Mouse (Mus musculus): ENCODE data around the gene Gm21985. TPM values are rescaled to one million over a fixed set of nuclear protein-coding genes. Genes with fewer than 3 reads are reported as not detected.
A peak's percentile ranks its signal among the peaks of the same experiment; 100 is the strongest.

Gene Gm21985
- polyA plus RNA-seq (2015; fragmentation: Nextera tagmentation; extraction: Ambion mirVana), result not detected in 2 replicates

DNA sequence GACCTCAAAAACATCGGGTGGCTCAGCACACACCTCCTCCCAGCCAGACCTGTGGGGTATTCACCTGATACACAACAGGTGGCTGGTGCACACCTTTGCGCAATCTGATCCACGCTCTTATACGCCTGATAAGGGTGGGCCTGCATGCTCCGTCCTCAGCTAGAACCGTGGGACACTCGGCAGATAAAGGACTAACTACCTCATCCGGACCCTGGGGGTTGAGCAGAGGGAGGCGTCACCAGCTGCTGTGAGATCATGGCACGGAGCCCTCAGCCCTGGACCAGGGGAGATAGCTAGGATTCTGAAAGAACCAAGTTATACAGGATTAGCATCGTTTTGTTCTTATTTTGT lies at the start of gene Gm21985:
Gene Gm21985, plus strand, starts transcription at position 73 of the 351 bp plus-strand sequence.
- Histone ChIP-seq H3K27me3 (replicated peaks; ENCODE audit: control insufficient read depth, insufficient read depth, low read length) (no peaks in the 10 kb centered on the region), H3K9ac (ENCODE audit: low read depth, low read length) (peak within 1 kb of the TSS; percentile 83), H3K27ac (ENCODE audit: low read length) (peak within 1 kb of the TSS; percentile 85), H3K36me3 (ENCODE audit: control insufficient read depth, insufficient read depth, low read length) (no peaks in the 10 kb centered on the region), H3K9me3 (ENCODE audit: control insufficient read depth, low read length) (no peaks in the 10 kb centered on the region), H3K4me3 (ENCODE audit: low read length) (peak within 1 kb of the TSS; percentile 83), H3K4me2 (ENCODE audit: low read depth, low read length) (peak within 1 kb of the TSS; percentile 72), H3K4me1 (ENCODE audit: control insufficient read depth, insufficient read depth, low read length) (peaks cover 14% of the 10 kb centered on the region)
- WGBS, result 1% methylated on average over 11 of the region's 11 CpGs
- ATAC-seq, result peak; percentile 24

DNA sequence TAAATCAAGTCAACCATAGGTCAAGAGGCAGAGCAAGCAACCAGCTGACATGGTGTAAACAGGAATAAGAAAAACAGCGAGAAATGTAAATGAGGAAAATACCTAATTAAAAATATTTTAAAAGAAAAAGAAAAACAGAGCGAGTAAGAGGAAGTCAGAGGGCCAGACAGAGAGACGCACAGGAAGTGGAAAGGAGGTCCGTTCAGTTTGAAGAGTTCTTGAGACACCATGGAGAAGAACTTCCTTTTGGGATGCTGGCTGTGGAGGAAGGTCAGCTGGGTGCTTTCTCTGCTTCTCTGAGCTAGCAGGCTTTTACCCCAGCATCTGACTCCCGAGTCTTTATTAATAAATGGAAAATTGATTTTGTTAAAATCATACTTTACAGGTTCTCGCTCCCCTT lies 48.5 kb upstream of the Gm21985 start:
- no peak for ATAC-seq
- H3K4me1 ChIP-seq (ENCODE audit: control insufficient read depth, insufficient read depth, low read length), result no peaks in the 10 kb centered on the region
- WGBS, result 70% methylated on average over 6 of the region's 6 CpGs
- H3K36me3 ChIP-seq (ENCODE audit: control insufficient read depth, insufficient read depth, low read length), result no peaks in the 10 kb centered on the region
- no peak overlapping the region for H3K4me2 ChIP-seq (ENCODE audit: low read depth, low read length)
- H3K9ac ChIP-seq (ENCODE audit: low read depth, low read length), result no peak overlapping the region
- no peak overlapping the region for H3K4me3 ChIP-seq (ENCODE audit: low read length)
- H3K27me3 ChIP-seq (replicated peaks; ENCODE audit: control insufficient read depth, insufficient read depth, low read length), result no peaks in the 10 kb centered on the region
- H3K27ac ChIP-seq (ENCODE audit: low read length), result no peak overlapping the region
- no peaks in the 10 kb centered on the region for H3K9me3 ChIP-seq (ENCODE audit: control insufficient read depth, low read length)

DNA sequence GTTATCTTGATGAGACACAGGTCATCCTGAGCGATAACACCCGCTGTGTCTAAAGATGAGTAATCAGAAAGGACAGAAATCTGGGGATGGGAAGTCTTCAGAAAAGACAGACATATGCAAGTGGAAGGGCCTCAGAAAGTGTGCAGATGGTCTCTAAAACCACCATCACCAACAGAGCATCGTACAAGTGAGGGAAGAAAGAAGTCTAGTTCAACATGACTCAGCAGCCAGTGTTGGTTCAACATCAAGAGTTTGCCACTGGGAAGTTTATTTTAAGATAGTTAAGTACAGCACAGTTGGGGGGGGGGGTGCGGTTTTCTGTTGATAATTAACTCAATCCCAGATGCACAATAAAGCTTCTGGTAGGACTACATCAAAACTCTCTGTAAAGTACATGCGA lies 45.2 kb upstream of the Gm21985 start:
- Histone ChIP-seq H3K9ac (ENCODE audit: low read depth, low read length) (no peak overlapping the region), H3K27me3 (replicated peaks; ENCODE audit: control insufficient read depth, insufficient read depth, low read length) (no peaks in the 10 kb centered on the region), H3K4me2 (ENCODE audit: low read depth, low read length) (no peak overlapping the region), H3K36me3 (ENCODE audit: control insufficient read depth, insufficient read depth, low read length) (no peaks in the 10 kb centered on the region), H3K27ac (ENCODE audit: low read length) (no peak overlapping the region), H3K9me3 (ENCODE audit: control insufficient read depth, low read length) (no peaks in the 10 kb centered on the region), H3K4me1 (ENCODE audit: control insufficient read depth, insufficient read depth, low read length) (no peaks in the 10 kb centered on the region), H3K4me3 (ENCODE audit: low read length) (no peak overlapping the region)
- no peak for ATAC-seq
- 71% methylated on average over 5 of the region's 5 CpGs for WGBS

DNA sequence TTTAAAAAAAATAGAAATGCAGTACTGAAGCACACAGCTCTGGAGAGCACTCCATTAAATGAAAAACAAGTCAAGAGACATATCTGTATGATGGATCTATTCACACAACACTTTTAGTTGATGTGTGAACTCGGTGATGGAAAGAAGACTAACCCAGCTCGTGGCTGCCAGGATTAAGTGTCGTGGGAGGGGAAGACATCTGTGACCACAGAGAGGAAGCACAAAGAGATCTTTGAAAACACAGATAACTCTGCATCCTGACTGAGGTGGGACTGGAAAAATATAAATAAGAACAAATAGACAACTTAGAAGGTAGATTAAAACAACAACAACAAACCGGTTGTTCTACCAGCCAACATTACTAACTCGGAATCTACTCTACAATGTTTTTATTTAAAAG lies 43.5 kb upstream of the Gm21985 start:
- no peak for ATAC-seq
- no peaks in the 10 kb centered on the region for H3K36me3 ChIP-seq (ENCODE audit: control insufficient read depth, insufficient read depth, low read length)
- H3K4me3 ChIP-seq (ENCODE audit: low read length), result no peak overlapping the region
- H3K27ac ChIP-seq (ENCODE audit: low read length), result no peak overlapping the region
- no peaks in the 10 kb centered on the region for H3K9me3 ChIP-seq (ENCODE audit: control insufficient read depth, low read length)
- 71% methylated on average over 5 of the region's 5 CpGs for WGBS
- no peak overlapping the region for H3K4me2 ChIP-seq (ENCODE audit: low read depth, low read length)
- no peak overlapping the region for H3K9ac ChIP-seq (ENCODE audit: low read depth, low read length)
- H3K4me1 ChIP-seq (ENCODE audit: control insufficient read depth, insufficient read depth, low read length), result no peaks in the 10 kb centered on the region
- H3K27me3 ChIP-seq (replicated peaks; ENCODE audit: control insufficient read depth, insufficient read depth, low read length), result no peaks in the 10 kb centered on the region

DNA sequence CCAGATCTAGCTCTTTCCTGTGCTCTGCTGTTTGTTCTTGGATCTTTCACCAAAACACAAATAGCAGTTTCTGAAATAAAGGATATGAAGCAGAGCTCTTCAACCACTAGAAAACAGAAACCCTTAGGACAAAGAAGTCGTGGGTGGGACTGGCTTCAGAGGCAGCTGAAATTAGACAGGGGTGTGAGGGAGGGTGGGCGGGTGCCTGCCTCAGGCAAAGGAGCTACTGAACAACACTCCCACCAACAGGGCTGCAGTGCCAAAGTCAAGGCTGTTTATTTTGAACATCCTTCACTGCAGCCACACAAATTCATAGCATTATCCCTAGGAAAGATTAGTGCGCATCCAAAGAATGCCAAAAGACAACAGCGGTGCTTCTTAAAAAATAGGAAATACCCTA lies 41.8 kb upstream of the Gm21985 start:
- no peaks in the 10 kb centered on the region for H3K36me3 ChIP-seq (ENCODE audit: control insufficient read depth, insufficient read depth, low read length)
- no peak overlapping the region for H3K27ac ChIP-seq (ENCODE audit: low read length)
- H3K9ac ChIP-seq (ENCODE audit: low read depth, low read length), result no peak overlapping the region
- no peak for ATAC-seq
- 54% methylated on average over 4 of the region's 4 CpGs for WGBS
- H3K27me3 ChIP-seq (replicated peaks; ENCODE audit: control insufficient read depth, insufficient read depth, low read length), result no peaks in the 10 kb centered on the region
- H3K4me2 ChIP-seq (ENCODE audit: low read depth, low read length), result no peak overlapping the region
- H3K4me3 ChIP-seq (ENCODE audit: low read length), result no peak overlapping the region
- H3K4me1 ChIP-seq (ENCODE audit: control insufficient read depth, insufficient read depth, low read length), result no peaks in the 10 kb centered on the region
- no peaks in the 10 kb centered on the region for H3K9me3 ChIP-seq (ENCODE audit: control insufficient read depth, low read length)

DNA sequence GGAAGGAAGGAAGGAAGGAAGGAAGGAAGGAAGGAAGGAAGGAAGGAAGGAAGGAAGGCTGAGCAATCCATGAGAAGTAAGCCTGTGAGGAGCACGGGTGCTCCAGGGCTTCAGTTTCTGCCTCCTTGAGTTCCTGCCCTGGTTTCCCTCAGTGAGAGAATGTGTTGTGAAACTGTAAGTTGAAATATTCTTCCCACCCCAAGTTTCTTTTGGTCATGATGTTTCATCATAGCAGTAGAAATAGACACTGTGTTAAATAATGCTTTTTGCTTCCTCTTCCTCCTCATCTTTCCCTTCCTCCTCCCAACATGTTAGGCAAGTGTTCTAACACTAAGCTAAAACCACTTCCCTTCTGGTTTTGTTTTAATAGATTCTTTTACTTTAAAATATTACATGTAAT lies 33.5 kb upstream of the Gm21985 start:
- H3K4me2 ChIP-seq (ENCODE audit: low read depth, low read length), result no peak overlapping the region
- no peak for ATAC-seq
- no peak overlapping the region for H3K9ac ChIP-seq (ENCODE audit: low read depth, low read length)
- 65% methylated on average over 1 of the region's 1 CpGs for WGBS
- no peak overlapping the region for H3K27ac ChIP-seq (ENCODE audit: low read length)
- no peaks in the 10 kb centered on the region for H3K27me3 ChIP-seq (replicated peaks; ENCODE audit: control insufficient read depth, insufficient read depth, low read length)
- no peak overlapping the region for H3K4me3 ChIP-seq (ENCODE audit: low read length)
- H3K9me3 ChIP-seq (ENCODE audit: control insufficient read depth, low read length), result no peaks in the 10 kb centered on the region
- no peaks in the 10 kb centered on the region for H3K4me1 ChIP-seq (ENCODE audit: control insufficient read depth, insufficient read depth, low read length)
- H3K36me3 ChIP-seq (ENCODE audit: control insufficient read depth, insufficient read depth, low read length), result no peaks in the 10 kb centered on the region

DNA sequence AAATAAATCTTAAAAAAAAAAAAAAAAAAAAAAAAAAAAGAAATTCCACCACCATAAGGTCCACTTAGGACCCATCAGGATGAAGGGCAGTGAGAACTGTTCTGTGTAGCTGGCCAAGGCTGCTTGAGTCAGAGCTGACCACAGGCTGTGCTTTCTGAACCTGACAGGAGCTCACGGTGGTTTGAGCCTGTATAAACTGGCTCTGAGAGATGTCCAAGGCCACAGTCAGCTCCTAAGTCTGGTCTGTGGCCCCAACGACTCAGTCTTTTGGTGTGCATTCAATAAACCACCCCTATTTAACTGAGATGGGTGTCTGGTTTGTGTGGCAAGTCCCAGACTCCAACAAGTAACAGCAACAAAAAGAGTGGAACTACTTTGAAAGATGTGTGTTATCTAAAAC lies 29.5 kb upstream of the Gm21985 start:
- H3K27ac ChIP-seq (ENCODE audit: low read length), result no peak overlapping the region
- H3K4me3 ChIP-seq (ENCODE audit: low read length), result no peak overlapping the region
- ATAC-seq, result no peak
- no peaks in the 10 kb centered on the region for H3K36me3 ChIP-seq (ENCODE audit: control insufficient read depth, insufficient read depth, low read length)
- H3K9me3 ChIP-seq (ENCODE audit: control insufficient read depth, low read length), result no peaks in the 10 kb centered on the region
- H3K27me3 ChIP-seq (replicated peaks; ENCODE audit: control insufficient read depth, insufficient read depth, low read length), result no peaks in the 10 kb centered on the region
- peaks cover 2% of the 10 kb centered on the region; the same call in 1 of the 2 replicates for H3K4me1 ChIP-seq (ENCODE audit: control insufficient read depth, insufficient read depth, low read length)
- H3K9ac ChIP-seq (ENCODE audit: low read depth, low read length), result no peak overlapping the region
- no peak overlapping the region for H3K4me2 ChIP-seq (ENCODE audit: low read depth, low read length)
- 81% methylated on average over 2 of the region's 2 CpGs for WGBS

DNA sequence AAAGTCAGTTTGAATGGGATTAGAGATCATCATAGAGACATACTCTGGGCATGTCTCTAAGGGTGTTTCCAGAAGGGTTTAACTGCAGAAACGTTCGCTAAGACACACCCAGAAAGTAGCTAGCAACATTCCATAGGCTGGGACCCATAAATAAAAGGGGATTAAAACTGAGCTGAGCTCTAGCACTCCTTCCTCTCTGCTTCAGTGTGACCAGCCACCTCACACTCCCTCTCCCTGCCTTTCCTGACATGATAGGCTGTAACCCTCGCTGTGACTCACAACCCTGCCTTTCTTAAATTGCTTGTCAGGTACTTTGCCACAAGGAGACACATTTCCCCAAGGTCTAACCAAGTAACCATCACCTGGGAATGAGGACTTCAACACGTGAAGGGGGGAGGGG lies 28.1 kb upstream of the Gm21985 start:
- no peak for ATAC-seq
- no peaks in the 10 kb centered on the region for H3K36me3 ChIP-seq (ENCODE audit: control insufficient read depth, insufficient read depth, low read length)
- no peaks in the 10 kb centered on the region for H3K27me3 ChIP-seq (replicated peaks; ENCODE audit: control insufficient read depth, insufficient read depth, low read length)
- 11% methylated on average over 4 of the region's 4 CpGs for WGBS
- H3K4me2 ChIP-seq (ENCODE audit: low read depth, low read length), result no peak overlapping the region
- H3K9ac ChIP-seq (ENCODE audit: low read depth, low read length), result no peak overlapping the region
- no peak overlapping the region for H3K4me3 ChIP-seq (ENCODE audit: low read length)
- no peak overlapping the region for H3K27ac ChIP-seq (ENCODE audit: low read length)
- H3K9me3 ChIP-seq (ENCODE audit: control insufficient read depth, low read length), result no peaks in the 10 kb centered on the region
- peaks cover 5% of the 10 kb centered on the region; the same call in 1 of the 2 replicates for H3K4me1 ChIP-seq (ENCODE audit: control insufficient read depth, insufficient read depth, low read length)

DNA sequence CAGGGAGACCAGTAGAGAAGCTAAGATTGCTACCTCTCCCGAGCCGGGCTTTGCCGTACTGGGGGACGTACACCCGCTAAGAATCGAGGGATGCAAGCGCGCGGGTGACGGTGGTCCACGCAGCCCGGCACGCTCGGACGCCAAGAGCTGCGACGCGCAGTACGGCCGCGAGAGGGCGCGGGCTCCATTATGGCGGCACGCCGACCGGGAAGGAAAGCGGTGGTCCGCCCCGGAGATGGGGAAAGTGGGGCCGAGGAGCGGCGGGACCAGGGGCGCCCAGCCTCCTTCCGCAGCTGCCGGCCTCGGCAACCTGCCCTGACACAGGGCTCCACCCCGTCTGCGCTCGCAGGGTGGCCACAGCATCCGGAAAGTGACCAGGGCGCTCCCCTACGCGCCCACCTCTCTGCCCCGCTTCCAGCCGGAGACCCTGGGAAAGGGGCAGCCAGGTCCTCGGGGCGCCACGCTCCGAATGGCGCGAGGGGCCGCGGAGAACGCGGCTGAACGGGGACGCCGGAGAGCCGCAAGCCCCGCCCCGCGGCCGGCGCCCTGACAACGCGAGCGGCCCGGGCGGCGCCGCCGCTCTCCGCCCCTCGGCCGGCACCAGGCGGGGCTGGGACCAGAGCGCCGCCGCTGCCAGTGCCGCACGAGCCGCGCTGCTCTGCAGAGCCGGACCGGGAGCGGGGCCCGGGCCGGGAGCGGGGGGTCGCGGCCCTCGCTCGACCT lies 26.7 kb upstream of the Gm21985 start, which contains the start of gene Lpcat4:
Gene Lpcat4, plus strand, starts transcription at position 257 of the 723 bp plus-strand sequence.
- peaks cover 5% of the 10 kb centered on the region; the same call in 1 of the 2 replicates for H3K4me1 ChIP-seq (ENCODE audit: control insufficient read depth, insufficient read depth, low read length)
- H3K27ac ChIP-seq (ENCODE audit: low read length), result peak within 1 kb of the TSS; percentile 93
- no peaks in the 10 kb centered on the region for H3K9me3 ChIP-seq (ENCODE audit: control insufficient read depth, low read length)
- no peaks in the 10 kb centered on the region for H3K36me3 ChIP-seq (ENCODE audit: control insufficient read depth, insufficient read depth, low read length)
- under 1% methylated on average over 87 of the region's 94 CpGs for WGBS
- H3K27me3 ChIP-seq (replicated peaks; ENCODE audit: control insufficient read depth, insufficient read depth, low read length), result no peaks in the 10 kb centered on the region
- peak within 1 kb of the TSS; percentile 86 for H3K9ac ChIP-seq (ENCODE audit: low read depth, low read length)
- ATAC-seq, result peak; percentile 89
- peak within 1 kb of the TSS; percentile 92 for H3K4me3 ChIP-seq (ENCODE audit: low read length)
- peak within 1 kb of the TSS; percentile 95 for H3K4me2 ChIP-seq (ENCODE audit: low read depth, low read length)
